Mouse (Mus musculus) NIH3T3 (cell line): ENCODE data around the gene Pnmal2.

Source experiments
- DNase-seq: peaks from one replicate; pipeline ENCODE4 v3.0.0-alpha.2; 2012; ENCODE audit warnings: low read depth

The Pnmal2 gene

GRCm38 (mm10) chr7:16944061-16944807 lies at the start of gene Pnmal2:
Gene Pnmal2 (plus strand): TSS chr7:16944682.
- no peak for DNase-seq

- DNase-seq, result peak; percentile 71
Observed at GRCm38 (mm10) chr7:16895000-16895399, 49.5 kb upstream of the Pnmal2 start.

DNA sequence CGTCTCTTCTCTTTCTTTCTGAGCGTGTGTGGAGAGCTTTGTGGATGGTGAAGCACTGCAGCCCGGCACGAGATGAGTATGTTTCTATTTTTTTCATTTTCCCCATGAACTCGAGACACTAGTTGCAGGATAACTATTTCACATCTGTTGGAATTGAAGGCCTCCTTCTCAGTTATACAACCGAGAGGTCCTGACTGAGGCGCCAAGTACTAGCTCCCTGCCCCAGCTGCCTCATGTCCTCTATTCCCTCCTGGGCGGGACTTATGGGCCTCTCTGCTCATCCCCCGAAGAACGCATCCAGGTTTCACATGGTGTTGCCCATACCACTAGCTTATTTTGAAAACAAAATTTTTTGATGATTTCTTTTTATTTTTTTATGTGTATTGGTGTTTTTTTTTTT lies 49.0 kb upstream of the Pnmal2 start:
- DNase-seq, result no peak

- DNase-seq, result no peak
Observed at GRCm38 (mm10) chr7:16900526-16900925, 44.0 kb upstream of the Pnmal2 start.

DNA sequence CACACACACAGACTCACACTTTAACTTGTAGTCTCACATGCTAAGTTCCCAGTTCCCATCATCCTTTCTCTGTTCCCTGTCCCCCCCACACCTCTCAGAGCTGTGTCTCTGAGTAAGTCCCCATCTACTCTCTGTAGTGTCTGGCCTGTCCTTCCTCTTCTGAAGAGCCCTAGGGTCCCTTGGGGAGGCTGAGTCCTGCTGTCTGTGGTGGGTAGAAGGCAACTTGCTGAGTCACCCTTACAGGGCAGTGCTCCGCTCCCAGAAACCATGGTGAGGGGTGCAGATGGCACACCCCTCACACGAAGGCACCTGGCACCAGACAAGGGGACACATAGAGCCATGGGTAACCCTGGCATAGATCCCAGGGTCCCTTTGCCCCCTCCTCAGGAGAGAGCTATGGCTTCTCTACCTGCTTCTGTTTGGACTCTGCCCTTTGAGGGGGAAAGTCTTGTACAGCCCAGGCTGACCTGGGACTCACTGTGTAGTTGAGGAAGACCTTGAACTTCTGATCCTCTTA lies 41.0 kb upstream of the Pnmal2 start:
- no peak for DNase-seq

- DNase-seq, result no peak
Observed at GRCm38 (mm10) chr7:16904120-16904675, 40.3 kb upstream of the Pnmal2 start.

DNA sequence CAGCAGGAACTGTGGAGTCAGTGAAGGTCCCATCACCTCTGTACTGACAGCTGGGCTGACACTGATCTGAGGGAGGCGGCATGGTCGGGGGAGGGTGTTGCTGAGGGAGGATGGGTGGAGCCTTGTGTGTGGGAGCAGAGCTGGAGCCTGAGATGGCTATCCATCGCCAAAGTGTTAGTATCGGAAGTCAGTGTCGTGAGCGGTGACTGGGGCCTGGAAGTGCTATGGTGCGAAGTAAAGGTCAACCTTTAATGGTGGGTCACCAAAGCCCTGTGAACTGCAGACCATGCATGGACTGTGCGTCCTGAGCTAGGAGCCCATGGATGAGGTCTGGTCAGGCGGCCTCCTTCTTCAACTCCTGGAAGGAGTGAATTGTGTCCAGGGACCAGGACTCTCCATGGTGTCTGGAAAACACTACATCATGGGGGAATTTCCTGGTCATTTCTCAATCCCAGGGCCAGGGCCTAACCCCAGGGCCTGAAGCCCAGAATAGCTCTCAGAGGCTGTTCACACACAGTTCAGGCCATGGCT lies 38.9 kb upstream of the Pnmal2 start:
- peak; percentile 71 for DNase-seq

DNA sequence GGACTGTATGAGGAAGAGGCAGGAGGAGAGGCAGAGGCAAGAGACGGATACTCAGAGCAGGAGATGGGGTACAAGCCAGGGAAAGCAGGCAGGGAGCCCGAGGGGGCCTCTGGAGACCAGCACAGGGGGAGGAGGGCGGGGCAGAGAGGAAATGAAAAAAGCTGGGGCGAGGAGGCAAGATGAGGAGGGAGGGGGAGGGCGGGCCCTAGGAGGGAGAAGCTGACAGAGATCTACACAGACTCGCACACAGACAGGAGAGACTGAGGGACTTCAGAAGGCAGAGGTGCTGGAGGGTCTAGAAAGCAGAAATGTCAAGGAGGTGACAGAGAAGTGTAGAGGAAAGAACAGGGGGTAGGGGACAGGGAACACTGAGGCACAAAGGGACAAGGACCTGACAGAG lies 38.2 kb upstream of the Pnmal2 start, which contains the start of gene Ptgir:
Ptgir (plus strand) TSS at position 210 of the 400 bp plus-strand sequence.
- peak; percentile 88 for DNase-seq

DNA sequence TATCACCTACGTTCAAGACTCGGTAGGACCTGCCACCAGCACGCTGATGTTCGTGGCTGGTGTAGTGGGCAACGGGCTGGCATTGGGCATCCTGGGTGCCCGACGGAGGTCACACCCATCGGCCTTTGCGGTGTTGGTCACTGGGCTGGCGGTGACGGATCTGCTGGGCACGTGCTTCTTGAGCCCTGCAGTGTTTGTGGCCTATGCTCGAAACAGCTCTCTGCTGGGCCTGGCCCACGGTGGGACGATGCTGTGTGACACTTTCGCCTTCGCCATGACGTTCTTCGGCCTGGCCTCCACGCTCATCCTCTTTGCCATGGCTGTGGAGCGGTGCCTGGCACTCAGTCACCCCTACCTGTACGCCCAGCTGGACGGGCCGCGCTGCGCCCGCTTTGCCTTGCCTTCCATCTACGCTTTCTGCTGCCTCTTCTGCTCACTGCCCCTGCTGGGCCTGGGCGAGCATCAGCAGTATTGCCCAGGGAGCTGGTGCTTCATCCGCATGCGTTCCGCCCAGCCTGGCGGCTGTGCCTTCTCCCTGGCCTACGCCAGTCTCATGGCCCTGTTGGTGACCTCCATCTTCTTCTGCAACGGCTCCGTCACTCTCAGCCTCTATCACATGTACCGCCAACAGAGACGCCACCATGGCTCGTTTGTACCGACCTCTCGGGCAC lies 37.5 kb upstream of the Pnmal2 start:
- DNase-seq, result no peak

DNA sequence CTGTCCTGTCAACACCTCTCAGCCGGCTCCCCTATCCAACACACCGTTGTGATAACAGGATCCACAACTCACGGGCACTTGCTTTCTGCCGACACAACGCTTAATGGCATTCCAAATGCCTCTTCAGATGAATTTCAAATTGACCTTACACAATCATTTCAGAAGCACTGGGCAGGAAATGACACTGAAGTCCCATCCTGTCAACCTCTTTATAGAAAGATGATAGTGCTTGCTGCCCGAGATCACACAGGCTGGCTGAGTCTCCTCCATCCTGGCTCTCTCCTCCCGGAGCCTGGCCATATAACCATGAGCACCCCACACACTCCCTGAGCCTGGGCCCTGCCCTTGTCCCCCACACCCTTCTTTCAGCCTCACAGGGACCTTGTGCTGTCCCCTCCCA lies 36.6 kb upstream of the Pnmal2 start:
- no peak for DNase-seq

GRCm38 (mm10) chr7:16908367-16908766 lies 36.1 kb upstream of the Pnmal2 start:
- no peak for DNase-seq

DNA sequence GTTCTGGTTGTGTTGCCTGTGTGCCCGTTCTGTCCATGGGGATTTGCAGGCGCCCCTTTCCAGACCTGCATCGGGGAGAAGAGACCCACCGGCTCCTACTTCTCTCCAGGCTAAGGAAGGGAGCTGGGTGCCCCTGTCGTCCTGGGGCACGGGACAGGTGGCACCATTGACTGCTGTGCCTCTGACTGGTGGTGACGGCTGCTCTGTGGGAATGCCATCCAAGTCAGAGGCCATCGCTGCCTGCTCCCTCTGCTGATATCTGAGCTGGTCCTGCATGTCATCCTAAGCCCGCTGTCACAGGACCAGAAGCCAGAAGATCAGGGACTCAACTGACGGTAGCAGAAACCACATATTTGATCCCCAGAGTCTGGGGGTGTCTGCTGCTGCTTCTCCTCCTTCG lies 35.6 kb upstream of the Pnmal2 start:
- DNase-seq, result no peak

DNA sequence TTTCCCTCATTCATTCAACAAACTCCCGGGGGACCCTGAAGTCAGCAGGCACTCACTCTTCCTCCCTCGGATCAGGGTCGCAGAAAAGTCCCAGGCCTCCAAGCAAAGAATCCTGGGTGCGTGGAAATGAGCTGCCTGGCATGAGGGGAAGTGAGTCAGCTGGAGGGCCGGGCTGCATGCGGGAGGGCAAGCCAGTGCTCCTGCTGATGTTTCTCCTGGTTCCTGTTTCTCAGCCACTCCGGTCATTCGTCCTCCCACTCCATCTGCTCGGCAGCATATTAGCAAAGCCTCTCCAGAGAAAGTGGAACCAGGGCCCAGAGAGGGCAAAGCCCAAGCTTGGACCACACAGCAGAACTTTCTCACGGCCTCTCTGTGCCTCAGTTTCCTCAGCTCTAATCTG lies 34.6 kb upstream of the Pnmal2 start:
- peak; percentile 68 for DNase-seq

- DNase-seq, result peak; percentile 56
Observed at GRCm38 (mm10) chr7:16911904-16912303, 32.6 kb upstream of the Pnmal2 start.

DNA sequence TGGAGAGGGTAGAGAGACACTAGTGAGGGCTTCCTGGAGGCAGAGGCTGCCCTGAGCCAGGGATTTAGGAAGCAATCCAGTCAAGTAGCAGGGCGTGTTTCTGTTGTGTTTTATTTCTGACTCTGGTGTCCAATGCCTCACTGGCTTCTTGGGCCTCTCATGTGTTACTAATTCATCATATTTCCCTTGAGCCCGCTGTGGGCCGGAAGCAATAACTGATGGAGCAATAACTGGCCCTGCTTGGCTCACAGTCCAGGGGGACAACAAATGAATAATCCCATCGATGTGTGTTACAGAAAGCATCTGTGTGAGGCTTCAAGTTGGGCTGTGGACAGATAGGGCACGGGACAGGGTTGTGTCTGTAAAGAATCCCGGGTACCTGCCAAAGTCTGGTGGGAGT lies 32.1 kb upstream of the Pnmal2 start:
- peak; percentile 91 for DNase-seq

- DNase-seq, result peak; percentile 90
Observed at GRCm38 (mm10) chr7:16913806-16914452, 30.6 kb upstream of the Pnmal2 start.

GRCm38 (mm10) chr7:16914453-16915343 lies 29.8 kb upstream of the Pnmal2 start:
- DNase-seq, result no peak

DNA sequence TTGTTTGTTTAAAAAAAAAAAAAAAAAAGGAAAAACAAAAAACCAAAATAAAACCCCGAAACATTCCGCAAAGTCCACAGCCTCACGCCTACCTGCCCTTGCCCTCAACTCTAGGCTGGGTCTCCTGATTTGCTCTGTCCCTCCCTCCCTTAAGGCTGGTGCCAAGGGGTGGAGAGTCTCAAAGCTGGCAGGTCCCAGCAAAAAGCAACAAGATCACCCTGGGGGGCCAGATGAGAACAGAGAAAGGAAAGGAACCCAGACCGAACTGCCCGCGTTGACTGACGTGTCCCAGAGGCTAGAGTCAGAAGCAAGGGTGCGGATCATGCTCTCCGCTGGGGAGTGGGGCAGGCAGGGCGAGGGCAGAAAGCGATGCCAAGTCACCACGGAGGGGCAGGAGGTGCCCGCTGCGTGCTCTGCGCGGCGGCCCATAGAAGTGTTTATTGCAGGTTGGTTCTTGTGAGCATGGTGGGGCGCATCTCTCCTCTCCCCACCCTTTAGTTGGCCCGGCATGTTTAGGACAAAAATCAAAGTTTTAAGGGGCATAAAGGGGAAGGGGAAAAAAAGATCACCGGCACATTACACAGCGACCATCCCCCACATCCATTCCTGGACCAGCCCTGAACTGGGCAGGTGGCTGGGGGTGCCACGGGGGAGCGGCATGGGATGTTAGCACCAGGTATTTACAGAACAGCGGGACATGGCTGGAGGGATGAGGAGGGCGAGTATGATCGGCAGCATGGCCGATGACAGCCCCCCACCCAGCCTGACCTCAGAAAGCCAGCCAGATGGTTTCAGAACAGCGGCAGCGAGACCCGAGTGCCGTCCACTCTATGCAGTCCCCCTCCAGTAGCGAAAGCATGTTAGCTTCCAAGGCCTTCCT lies 28.8 kb upstream of the Pnmal2 start:
- no peak for DNase-seq

DNA sequence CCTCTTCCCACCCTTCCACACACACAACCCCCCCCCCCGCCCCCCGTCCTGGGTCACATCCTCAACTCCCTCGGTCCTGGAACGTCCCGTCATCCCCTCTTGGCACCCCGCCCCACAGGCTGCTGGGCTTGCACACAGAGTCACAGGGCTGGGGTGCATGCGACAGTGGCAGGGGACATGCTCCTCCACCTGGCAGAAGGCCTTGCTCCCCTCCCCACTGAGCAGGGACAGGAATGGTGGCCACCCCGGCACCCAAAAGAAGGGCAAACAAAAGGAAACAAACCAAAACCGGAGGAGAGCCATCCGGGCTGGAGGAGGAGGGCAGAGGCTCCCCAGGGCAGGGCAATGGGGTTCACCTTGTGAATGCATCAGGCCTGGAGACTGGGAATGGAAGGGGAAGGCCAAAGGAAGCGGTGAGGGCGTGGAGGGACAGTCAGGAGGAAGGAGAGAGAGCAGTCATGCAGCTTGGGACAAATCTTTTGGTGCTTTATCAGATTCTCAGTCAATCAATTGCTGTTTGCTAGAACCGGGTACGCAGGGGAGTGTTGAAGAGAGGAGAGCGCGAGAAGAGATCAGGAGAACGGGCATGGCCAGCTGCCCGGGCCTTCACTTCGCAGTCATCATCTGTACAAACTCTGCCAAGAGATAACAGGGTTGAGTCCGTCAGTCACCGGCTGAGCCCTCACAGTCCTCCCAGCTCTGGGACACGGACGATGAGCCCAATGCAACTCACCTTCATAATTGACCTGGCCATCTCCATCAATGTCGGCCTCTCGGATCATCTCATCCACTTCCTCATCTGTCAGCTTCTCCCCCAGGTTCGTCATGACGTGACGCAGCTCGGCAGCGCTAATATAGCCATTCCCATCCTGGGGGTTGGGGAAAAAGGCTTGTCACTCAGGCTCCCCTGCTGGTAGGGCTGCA lies 27.9 kb upstream of the Pnmal2 start:
- no peak for DNase-seq
